Mouse (Mus musculus): Measurements from ENCODE around the gene Ugt1a6a.

DNA sequence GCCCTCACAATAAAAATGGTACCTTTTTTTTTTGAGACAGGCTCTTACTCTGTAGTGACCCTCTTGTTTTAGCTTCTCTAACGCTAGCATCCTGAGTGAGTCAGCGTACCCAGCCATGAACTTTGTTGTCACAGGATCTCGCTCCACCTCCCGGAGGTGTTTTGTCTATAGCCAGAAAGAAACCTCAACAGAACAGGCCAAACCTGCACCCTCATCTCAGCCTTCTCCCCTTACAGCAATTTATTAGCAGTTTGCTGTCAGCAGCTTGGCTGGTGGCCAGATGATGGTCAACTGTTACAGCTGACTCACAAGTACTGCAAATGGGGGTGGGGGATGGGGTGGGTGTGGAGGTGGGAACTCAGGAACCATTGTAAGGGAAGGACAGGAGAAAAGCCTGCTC, 127.6 kb downstream of the Ugt1a6a start:
- TF ChIP-seq CHD2 (IDR thresholded peaks at IDR 0.05; ENCODE audit: low read depth, low read length) = no peak; the same call in 1 of the 2 replicates
- TF ChIP-seq HCFC1 (IDR thresholded peaks at IDR 0.05; ENCODE audit: borderline replicate concordance, insufficient read depth, low read length) = no peak
- no peak for TF ChIP-seq MAFK (IDR thresholded peaks at IDR 0.05; ENCODE audit: insufficient read depth, low read depth, low read length)
- no peak for TF ChIP-seq ZNF384 (IDR thresholded peaks at IDR 0.05; ENCODE audit: low read depth, low read length)

Data from ES-E14 (cell line).